ENCODE assay signal across 8 mouse cellular contexts in the genomic region with DNA sequence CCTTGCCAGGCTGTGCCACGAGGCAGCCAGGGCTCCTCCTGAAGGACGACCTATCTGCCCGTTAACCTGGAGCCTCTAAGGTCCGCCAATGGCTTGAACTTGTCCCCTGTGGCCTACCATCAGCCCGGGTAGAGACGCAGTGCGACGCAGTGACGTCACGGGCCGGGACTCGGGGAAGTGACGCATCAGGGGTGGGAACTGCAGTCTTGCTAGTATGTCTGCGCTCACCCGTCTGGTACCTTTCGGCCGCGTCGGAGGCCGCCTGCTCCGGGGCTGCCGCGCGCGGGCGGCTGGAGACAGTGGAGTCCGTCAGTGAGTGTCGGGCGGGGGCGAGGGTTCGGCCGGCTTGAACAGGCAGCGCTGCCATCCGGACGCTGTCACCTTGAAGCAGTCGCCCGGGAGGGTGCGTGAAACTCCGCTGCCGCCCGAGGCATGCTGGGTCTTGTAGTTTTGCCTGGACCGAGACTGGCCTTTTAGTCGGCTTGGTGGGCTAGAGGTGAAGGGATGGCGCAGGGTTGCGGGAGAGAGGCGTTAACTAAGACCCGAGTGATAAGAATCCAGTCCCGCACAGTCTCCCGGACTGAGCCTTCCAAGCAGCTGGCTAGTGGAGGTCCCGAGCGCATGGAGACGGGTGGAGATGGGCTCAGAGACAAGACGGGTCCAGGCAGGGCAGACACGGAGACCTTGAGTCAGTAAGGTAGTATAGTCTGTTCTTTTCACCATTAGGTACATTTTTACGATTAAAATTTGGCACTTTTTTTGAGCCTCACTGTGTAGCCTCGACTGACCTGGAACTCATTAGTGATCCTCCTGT. TPM values are rescaled to one million over a fixed set of nuclear protein-coding genes. Genes with fewer than 3 reads are reported as not detected.
DNase-seq lines count a peak whose midpoint lies in the region; ATAC-seq and TF ChIP-seq lines count a peak whose summit lies in the region.

Gene Ndufb2 (plus strand): TSS at position 174 of the 814 bp plus-strand sequence.

- DNase-seq in heart, postnatal 10 days, result peak; percentile 96 to 97
- DNase-seq in large intestine, adult 2 months (ENCODE audit: low read depth, low spot score), result peak; percentile 92
- DNase-seq in liver, postnatal 0 days, result peak; percentile 97
- DNase-seq in testis, postnatal 10 days (ENCODE audit: low spot score), result peak; percentile 95

- peak within 1 kb of the TSS; percentile 9; the same call in 1 of the 2 replicates for H3K27ac ChIP-seq in ES-Bruce4 (ENCODE audit: insufficient read depth, low read length)
- peak within 1 kb of the TSS; percentile 83 for H3K27ac ChIP-seq in forebrain, embryonic 13.5 days
- peak within 1 kb of the TSS; percentile 81 for H3K27ac ChIP-seq in liver, postnatal 0 days (ENCODE audit: low read depth)
- H3K27ac ChIP-seq in neural tube, embryonic 14.5 days (ENCODE audit: low read depth, low read length), result peak within 1 kb of the TSS; percentile 97

- peak within 1 kb of the TSS; percentile 66 for H3K4me2 ChIP-seq in forebrain, embryonic 13.5 days
- H3K4me2 ChIP-seq in liver, postnatal 0 days (ENCODE audit: low read depth, low read length), result peak within 1 kb of the TSS; percentile 87
- H3K4me2 ChIP-seq in neural tube, embryonic 14.5 days (ENCODE audit: low read depth, low read length), result peak within 1 kb of the TSS; percentile 82

- peaks cover 4% of the 10 kb centered on the region; the same call in 1 of the 2 replicates for H3K36me3 ChIP-seq in ES-Bruce4 (ENCODE audit: control insufficient read depth, insufficient read depth, low read length, poor library complexity, severe bottlenecking)
- peaks cover 23% of the 10 kb centered on the region for H3K36me3 ChIP-seq in forebrain, embryonic 13.5 days (ENCODE audit: poor library complexity, severe bottlenecking)
- H3K36me3 ChIP-seq in liver, postnatal 0 days (replicated peaks; ENCODE audit: insufficient read depth, low read length), result peaks cover 23% of the 10 kb centered on the region; the same call in 1 of the 2 replicates
- peaks cover 15% of the 10 kb centered on the region; the same call in 1 of the 2 replicates for H3K36me3 ChIP-seq in neural tube, embryonic 14.5 days (ENCODE audit: control insufficient read depth, insufficient read depth, low read length)

- peak; percentile 86 for TF ChIP-seq POLR2A in ES-Bruce4 (IDR thresholded peaks at IDR 0.05; ENCODE audit: insufficient read depth, low read length)

- no peak for TF ChIP-seq CTCF in ES-Bruce4 (IDR thresholded peaks at IDR 0.05; ENCODE audit: low read depth, low read length)
- no peak for TF ChIP-seq CTCF in liver, postnatal 0 days (IDR thresholded peaks at IDR 0.05; ENCODE audit: low read depth)

- no peak for TF ChIP-seq EP300 in ES-Bruce4 (IDR thresholded peaks at IDR 0.05; ENCODE audit: insufficient read depth, low read depth, low read length)
- no peak for TF ChIP-seq EP300 in liver, postnatal 0 days (IDR thresholded peaks at IDR 0.05; ENCODE audit: low read depth)

- ATAC-seq in cerebellum, adult (ENCODE audit: insufficient number of reproducible peaks, low FRiP score, low TSS enrichment), result peak; percentile 99
- peak; percentile 99 for ATAC-seq in forebrain, embryonic 13.5 days
- peak; percentile 99 for ATAC-seq in liver, postnatal 0 days
- ATAC-seq in neural tube, embryonic 14.5 days (ENCODE audit: low read depth), result peak; percentile 98

- H3K9ac ChIP-seq in ES-Bruce4 (ENCODE audit: low read depth, poor library complexity, severe bottlenecking), result peak within 1 kb of the TSS; percentile 55
- peak within 1 kb of the TSS; percentile 83 for H3K9ac ChIP-seq in forebrain, embryonic 13.5 days
- peak within 1 kb of the TSS; percentile 78 for H3K9ac ChIP-seq in liver, postnatal 0 days (replicated peaks)
- peak within 1 kb of the TSS; percentile 77 for H3K9ac ChIP-seq in neural tube, embryonic 14.5 days (replicated peaks; ENCODE audit: low read depth, low read length)

- intact Hi-C loops in heart, postnatal 10 days (cut with DNase I), result no loop called here

- H3K4me3 ChIP-seq in ES-Bruce4 (ENCODE audit: low read depth, low read length), result peak within 1 kb of the TSS; percentile 96
- peak within 1 kb of the TSS; percentile 80 for H3K4me3 ChIP-seq in forebrain, embryonic 13.5 days
- peak within 1 kb of the TSS; percentile 81 for H3K4me3 ChIP-seq in liver, postnatal 0 days (ENCODE audit: low read depth, low read length)
- H3K4me3 ChIP-seq in neural tube, embryonic 14.5 days (ENCODE audit: low read depth, low read length), result peak within 1 kb of the TSS; percentile 76

- H3K9me3 ChIP-seq in ES-Bruce4 (replicated peaks; ENCODE audit: control insufficient read depth, insufficient read depth, low read length, poor library complexity, severe bottlenecking), result no peaks in the 10 kb centered on the region
- no peaks in the 10 kb centered on the region for H3K9me3 ChIP-seq in forebrain, embryonic 13.5 days (replicated peaks)
- H3K9me3 ChIP-seq in liver, postnatal 0 days (ENCODE audit: low read length), result no peaks in the 10 kb centered on the region
- H3K9me3 ChIP-seq in neural tube, embryonic 14.5 days (ENCODE audit: control insufficient read depth, low read length), result no peaks in the 10 kb centered on the region

- no peaks in the 10 kb centered on the region for H3K4me1 ChIP-seq in ES-Bruce4 (ENCODE audit: control insufficient read depth, insufficient read depth, low read length)
- H3K4me1 ChIP-seq in forebrain, embryonic 13.5 days, result peaks cover 12% of the 10 kb centered on the region
- peaks cover 18% of the 10 kb centered on the region for H3K4me1 ChIP-seq in liver, postnatal 0 days (ENCODE audit: insufficient read depth)
- peaks cover 9% of the 10 kb centered on the region; the same call in 1 of the 2 replicates for H3K4me1 ChIP-seq in neural tube, embryonic 14.5 days (ENCODE audit: control insufficient read depth, insufficient read depth, low read length)

- under 1% methylated on average over 56 of the region's 56 CpGs for WGBS in forebrain, embryonic 13.5 days
- WGBS in large intestine, adult 2 months, result under 1% methylated on average over 56 of the region's 56 CpGs
- WGBS in liver, postnatal 0 days (ENCODE audit: insufficient replicate concordance), result under 1% methylated on average over 53 of the region's 56 CpGs
- WGBS in neural tube, embryonic 14.5 days, result under 1% methylated on average over 54 of the region's 56 CpGs

- H3K27me3 ChIP-seq in ES-Bruce4 (ENCODE audit: control insufficient read depth, insufficient read depth, low read length, poor library complexity, severe bottlenecking), result no peaks in the 10 kb centered on the region
- H3K27me3 ChIP-seq in forebrain, embryonic 13.5 days, result no peaks in the 10 kb centered on the region
- H3K27me3 ChIP-seq in liver, postnatal 0 days (ENCODE audit: insufficient read depth, low read length), result no peaks in the 10 kb centered on the region
- H3K27me3 ChIP-seq in neural tube, embryonic 14.5 days (ENCODE audit: control insufficient read depth, insufficient read depth, low read length), result no peaks in the 10 kb centered on the region

RNA-seq across cellular contexts. Expression of gene Ndufb2, which starts in this region (rescaled TPM):
- polyA plus RNA-seq in ES-Bruce4 (2011; ENCODE audit: insufficient read depth, insufficient read length, low read depth, missing spikeins), result 103 and 112 TPM in 2 replicates
- 325 and 354 TPM in 2 replicates for polyA plus RNA-seq in forebrain, embryonic 13.5 days (2015; fragmentation: Nextera tagmentation; extraction: Ambion mirVana)
- 100 to 1,000 TPM; 533 to 539 TPM for total RNA-seq in heart, postnatal 10 days (2021)
- 301 and 321 TPM in 2 replicates for polyA plus RNA-seq in large intestine, adult 2 months (2012; rRNA removed)
- 248 and 260 TPM in 2 replicates for polyA plus RNA-seq in liver, postnatal 0 days (2015; fragmentation: Nextera tagmentation; extraction: Ambion mirVana)
- polyA plus RNA-seq in neural tube, embryonic 14.5 days (2014; fragmentation: Nextera tagmentation; extraction: Ambion mirVana), result 430 and 561 TPM in 2 replicates

Comparison
In these comparisons a context has a peak if more than half of its experiments do, and no peak if none do; other contexts are left out.
1. Peak in every context shown above with its lines: DNase-seq, ATAC-seq, H3K4me3 ChIP-seq and H3K27ac ChIP-seq.
2. H3K27ac ChIP-seq: peak in every context shown above with its lines; median percentile 97 in neural tube, embryonic 14.5 days; 83 in forebrain, embryonic 13.5 days; 81 in liver, postnatal 0 days; 9 in ES-Bruce4.